Mouse (Mus musculus): Measurements from ENCODE around the gene Rtf2.

Gene Rtf2

DNA sequence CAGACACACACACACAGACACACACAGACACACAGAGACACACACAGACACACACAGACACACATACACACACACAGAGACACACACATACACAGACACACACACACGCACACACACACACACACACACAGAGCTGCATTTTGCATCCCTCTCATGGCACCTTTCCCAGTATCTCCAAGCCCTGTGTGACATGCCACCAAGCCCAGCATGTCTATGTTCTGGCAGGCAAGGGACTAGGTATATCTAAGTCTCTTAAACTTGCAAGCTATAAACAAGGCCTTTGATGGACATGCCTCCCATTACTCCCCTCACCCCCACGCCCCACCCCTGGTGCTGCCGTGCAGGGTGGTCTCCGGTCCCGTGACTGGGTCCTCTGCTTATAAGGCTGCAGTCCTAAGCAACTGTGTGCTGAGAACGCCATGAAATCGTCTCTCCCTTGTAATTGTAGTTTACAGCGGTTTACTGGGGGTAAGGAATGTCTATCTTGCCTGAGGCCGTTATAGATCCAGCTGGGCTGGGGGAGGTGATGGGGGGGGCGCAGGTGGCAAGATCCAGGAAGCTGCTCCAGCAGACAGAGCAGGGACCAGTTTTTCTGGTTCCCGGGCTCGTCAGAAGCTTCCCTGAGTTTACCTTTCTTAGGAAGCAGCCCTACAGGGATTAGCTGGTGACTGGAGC is 44.5 kb downstream of the Rtf2 start:
- DNase-seq, result no peak

DNA sequence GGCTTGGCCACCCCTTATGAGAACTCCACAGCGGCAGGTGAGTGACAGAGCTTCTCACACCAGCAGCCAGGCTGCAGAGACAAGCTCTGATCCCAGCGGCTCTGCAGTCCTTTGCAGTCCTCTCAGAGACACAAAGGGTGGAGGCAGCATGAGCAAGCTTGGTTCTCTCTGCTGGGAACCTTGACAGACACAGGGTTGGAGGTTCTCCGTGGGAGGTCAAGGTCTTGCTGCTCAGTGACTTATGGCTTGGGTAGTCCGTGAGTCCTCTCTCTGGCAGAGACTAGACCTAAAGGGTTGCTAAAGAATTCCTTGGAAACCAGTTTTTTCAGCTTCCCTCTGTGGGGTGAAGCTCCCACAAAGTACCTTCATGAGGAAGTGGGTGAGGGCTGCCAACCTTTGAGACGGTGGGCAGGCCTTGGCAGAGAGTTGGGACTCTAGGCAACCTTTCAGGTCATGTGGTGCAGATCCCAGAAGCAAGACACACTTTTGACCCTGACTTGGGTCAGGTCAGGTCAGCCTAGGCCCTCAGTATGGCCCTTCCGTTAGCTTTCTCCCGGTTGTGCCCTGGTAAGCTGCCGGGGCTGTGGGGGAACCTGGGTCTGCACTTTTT is 56.5 kb downstream of the Rtf2 start:
- DNase-seq, result no peak

DNA sequence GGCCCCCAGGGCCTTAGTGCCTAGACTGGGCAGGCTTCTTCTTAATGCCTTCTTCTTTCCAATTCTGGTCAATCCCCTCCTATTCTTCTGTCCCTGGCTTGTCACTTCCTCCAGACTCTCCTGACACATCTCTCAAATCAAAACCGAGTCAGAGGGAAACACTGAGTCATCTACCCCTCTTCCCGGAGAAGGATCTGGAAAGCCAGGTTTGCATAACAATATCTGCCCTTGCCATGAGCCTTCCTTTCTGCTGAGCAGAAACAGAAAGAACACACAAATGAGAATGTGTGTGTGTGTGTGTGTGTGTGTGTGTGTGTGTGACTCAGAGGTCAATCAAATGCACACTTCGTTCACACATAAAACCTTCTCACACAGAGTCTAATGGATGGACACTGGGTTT is 58.5 kb downstream of the Rtf2 start:
- no peak for DNase-seq

DNA sequence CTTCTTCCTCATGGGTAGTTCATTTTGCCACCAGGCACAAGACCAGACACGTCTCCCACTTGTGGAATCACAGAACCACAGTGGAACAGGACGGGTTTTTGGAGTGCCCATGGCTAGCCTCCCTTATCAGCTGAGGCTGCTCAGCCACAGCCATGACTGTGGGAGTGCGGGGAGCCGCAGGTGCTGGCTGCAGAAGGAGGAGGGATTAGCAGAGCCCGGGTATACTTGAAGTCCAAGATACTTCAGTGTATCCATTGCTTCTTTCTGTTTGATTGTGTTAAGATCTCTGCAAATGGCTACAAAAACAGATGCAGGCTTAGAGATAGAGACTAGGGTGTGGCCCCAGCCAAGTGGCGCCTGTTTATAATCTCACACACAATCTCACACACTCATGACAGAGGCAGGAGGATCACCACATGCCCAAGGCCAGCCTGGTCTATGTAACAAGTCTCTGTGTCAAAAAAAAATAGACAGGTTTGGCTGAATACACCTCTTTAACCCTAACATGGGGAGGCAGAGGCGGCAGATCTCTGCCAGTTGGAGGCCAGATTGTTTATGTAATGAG is 60.5 kb downstream of the Rtf2 start:
- no peak for DNase-seq

DNA sequence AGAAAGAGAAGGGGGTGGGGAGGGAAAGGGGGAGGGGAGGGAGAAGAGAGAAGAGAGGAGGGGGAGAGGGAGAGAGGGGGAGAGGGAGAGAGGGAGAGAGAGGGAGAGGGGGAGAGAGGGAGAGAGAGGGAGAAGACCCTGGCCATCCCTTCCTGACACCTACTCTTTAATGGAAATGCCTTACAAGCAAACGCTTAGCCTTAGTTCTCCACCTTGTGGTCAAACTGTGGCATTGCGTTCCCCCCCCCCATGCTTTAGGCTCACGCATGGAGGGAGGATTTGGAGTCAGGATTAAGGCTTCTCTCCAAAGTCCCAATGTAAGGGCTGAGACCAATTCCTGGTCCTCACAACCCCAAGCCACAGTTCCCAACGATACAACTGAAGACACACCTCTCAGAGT is 61.0 kb downstream of the Rtf2 start:
- peak; percentile 14 for DNase-seq

DNA sequence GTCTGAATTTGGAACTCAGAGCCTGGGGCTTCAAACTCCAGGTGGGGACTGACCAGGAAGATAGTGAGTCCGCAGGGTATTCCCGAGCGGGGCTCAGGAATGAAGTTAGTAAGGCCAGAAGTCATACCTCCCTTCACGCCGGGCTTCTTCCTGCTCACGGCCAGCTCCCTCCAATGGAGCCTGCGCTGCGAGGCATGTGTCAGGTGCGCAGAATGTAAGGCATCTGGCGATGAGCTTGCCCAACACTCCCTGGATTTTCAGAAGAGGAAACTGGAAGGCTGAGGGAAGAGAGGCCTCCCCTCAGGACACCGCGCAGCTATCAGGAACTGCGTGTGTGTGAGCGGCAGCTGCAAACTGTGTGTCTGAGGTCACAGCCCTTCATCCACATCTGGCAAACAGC is 61.8 kb downstream of the Rtf2 start:
- no peak for DNase-seq

DNA sequence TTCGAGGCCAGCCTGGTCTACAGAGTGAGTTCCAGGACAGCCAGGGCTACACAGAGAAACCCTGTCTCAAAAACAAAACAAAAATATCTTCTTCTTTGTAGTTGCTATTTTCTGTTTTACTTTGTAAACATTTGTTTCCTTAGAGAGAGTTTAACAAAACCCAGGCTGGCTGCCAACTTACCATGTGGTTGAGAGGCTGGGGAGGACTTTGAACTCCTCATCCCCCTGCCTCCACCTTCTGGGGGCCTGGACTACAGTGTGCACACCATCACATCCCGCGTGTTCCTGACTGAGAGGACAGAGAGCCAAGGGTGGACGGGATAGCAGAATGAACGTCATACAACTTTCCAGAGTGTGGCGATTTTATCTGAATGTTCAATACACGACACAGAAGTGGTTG is 65.8 kb downstream of the Rtf2 start:
- no peak for DNase-seq

DNA sequence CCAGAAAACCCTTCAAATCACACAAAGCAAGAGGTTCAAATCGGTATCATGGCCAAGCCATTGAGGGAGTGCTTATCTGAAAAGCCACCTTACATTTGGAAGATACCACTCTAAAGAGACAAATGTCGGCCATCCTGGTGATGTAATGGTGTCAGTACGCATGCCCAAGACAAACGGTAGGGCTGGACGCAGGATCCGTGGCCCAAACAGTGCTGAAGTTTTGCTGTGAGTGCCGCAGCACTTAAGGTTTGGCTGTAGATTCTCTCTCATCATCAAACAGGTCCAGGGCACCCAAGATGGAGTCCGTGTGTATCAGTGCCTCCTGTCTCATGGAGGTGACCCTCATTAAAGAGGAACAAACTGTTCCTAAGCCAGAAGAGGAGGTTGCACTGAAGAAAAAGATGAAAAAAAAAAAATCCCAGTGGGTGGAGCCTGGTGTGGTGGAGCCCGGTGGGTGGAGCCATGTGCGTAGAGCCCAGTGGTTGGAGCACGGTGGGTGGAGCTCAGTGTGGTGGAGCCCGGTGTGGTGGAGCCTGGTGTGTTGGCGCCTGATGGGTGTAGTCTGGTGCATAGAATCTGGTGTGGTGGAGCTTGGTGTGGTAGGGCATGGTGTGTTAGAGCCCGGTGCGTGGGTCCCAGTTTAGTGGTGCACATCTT is 69.8 kb downstream of the Rtf2 start:
- DNase-seq, result no peak

DNA sequence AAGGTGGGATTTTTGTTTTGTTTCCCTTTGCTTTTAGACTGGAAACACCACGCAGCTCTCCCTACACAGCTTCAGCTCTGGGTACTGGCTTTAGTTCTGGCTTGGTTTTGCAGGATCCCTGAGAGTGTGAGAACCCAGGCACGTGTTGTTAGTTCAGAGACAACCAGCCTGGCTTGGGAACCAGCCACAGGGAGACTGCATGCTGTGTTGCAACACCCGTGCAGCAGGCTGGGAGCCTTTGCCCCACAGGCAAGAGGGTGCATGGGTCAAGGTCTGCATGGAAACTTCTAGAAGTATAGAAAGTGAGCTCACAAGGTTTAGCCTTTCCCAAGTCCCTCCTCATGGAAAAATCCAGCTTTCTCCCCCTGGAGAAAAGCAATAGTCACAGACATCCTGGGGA is 70.5 kb downstream of the Rtf2 start:
- DNase-seq, result no peak

DNA sequence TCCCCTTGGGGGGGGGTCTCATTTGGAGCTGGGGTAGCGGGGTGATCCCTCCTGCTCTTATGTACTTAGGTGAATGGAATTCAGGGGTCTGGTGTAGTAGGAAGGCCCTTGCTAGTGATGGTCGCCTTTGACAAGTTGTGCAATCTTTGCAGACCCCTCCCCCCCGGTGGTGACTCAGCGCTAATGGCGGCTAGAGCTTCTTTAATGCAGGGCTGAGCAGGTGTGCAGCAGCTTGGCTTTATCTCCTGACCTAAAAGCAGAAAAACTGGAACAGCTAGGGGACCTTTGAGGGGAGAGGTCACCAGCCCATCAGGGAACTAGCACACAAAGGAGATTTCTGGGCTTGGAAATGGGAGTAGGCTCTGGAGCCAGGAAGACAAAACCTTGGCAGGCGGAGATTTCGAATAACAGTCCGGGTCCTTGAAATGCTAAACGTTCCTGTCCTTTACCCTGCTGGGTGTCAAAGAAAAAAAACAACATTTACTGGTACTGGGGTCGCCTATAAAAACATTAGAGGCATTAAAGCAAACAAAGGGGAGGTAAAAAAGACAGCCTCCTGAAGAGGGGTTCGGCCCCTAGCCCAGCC is 76.1 kb downstream of the Rtf2 start:
- no peak for DNase-seq
